Mouse (Mus musculus): ENCODE measurements around the gene Prrt1. TPM values are rescaled to one million over a fixed set of nuclear protein-coding genes. Genes with fewer than 3 reads are reported as not detected.

Prrt1 gene
- polyA plus RNA-seq, 1 experiment from 2014 or later: 2.1 TPM

DNA sequence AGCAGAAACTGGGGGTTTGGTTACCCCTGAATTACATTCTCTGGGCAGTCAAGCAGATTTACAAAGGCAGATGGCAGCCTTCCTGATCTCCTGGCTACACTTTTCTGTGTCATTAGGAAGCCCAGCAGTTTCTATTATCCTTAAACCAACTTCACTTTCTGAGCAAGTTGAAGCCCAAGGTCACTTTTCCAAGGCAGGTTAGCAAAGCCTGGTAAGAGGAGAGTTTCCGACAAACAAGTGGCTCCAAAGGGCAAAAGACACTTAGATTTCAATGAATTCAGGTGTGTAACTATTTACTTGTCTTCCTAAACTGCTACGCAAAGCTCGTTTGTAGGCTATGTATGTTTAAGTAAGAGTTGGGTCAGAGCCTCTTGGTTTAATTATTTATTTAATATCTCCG lies 14.0 kb downstream of the Prrt1 start:
- Histone ChIP-seq H3K9ac (ENCODE audit: low read length) (no peak overlapping the region), H3K27me3 (ENCODE audit: control insufficient read depth, insufficient read depth, low read length) (no peaks in the 10 kb centered on the region), H3K4me1 (ENCODE audit: control insufficient read depth, insufficient read depth, low read length) (peaks cover 28% of the 10 kb centered on the region), H3K9me3 (replicated peaks; ENCODE audit: control insufficient read depth, low read length) (no peaks in the 10 kb centered on the region; the same call in 1 of the 2 replicates), H3K36me3 (ENCODE audit: control insufficient read depth, insufficient read depth) (no peaks in the 10 kb centered on the region), H3K4me3 (ENCODE audit: low read length) (no peak overlapping the region), H3K4me2 (ENCODE audit: low read depth, low read length) (no peak overlapping the region), H3K27ac (ENCODE audit: low read length) (no peak overlapping the region)
- 87% methylated on average over 4 of the region's 4 CpGs for WGBS
- ATAC-seq (replicated peaks; ENCODE audit: extremely low read depth, insufficient read depth, low FRiP score): no peak

DNA sequence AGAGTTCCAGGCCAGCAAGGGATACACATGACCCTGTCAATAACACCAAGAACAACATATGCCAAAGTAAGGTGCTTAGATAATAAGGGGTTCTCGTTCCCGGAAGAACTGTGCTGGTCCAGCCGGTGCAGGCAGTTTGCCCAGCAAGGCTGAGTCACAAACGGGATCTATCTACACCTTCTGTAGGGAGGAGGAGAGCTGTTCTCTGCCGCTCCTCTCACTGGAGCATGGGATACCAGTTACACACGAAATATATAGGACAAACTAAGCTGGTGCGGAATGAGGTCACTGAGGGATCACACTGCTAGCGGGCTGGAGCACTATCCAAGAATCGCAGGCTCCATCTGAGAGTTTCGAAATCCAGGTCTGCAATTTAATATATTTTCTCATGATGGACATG lies 14.6 kb downstream of the Prrt1 start:
- H3K27ac ChIP-seq (ENCODE audit: low read length): no peak overlapping the region
- WGBS: 71% methylated on average over 10 of the region's 10 CpGs
- peaks cover 28% of the 10 kb centered on the region for H3K4me1 ChIP-seq (ENCODE audit: control insufficient read depth, insufficient read depth, low read length)
- ATAC-seq (replicated peaks; ENCODE audit: extremely low read depth, insufficient read depth, low FRiP score): no peak
- H3K4me2 ChIP-seq (ENCODE audit: low read depth, low read length): no peak overlapping the region
- no peak overlapping the region for H3K9ac ChIP-seq (ENCODE audit: low read length)
- no peaks in the 10 kb centered on the region; the same call in 1 of the 2 replicates for H3K9me3 ChIP-seq (replicated peaks; ENCODE audit: control insufficient read depth, low read length)
- H3K4me3 ChIP-seq (ENCODE audit: low read length): no peak overlapping the region
- H3K27me3 ChIP-seq (ENCODE audit: control insufficient read depth, insufficient read depth, low read length): no peaks in the 10 kb centered on the region
- H3K36me3 ChIP-seq (ENCODE audit: control insufficient read depth, insufficient read depth): no peaks in the 10 kb centered on the region

DNA sequence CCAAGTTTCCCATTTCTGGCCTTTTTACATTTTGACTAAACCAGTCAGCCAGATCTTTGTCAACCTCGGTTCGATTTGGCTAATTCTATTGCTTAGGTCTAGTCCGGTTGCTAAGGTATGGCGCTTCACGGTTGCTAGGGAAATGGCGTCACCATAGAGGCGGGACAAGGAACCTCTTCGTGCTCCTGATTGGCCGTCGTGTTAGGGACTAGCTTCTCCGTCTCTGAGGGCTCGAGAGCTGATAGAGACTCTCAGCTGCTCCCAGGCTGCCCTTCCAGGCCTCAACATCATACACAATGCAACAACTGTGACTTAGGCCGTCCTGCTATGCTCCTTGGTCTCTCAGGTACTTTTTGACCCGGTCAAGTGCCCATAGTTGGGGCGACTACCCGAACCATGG lies 15.3 kb downstream of the Prrt1 start, which contains the start of gene Fkbpl:
Gene Fkbpl (plus strand): TSS at position 157 of the 400 bp plus-strand sequence.
- Histone ChIP-seq H3K27me3 (ENCODE audit: control insufficient read depth, insufficient read depth, low read length) (no peaks in the 10 kb centered on the region), H3K36me3 (ENCODE audit: control insufficient read depth, insufficient read depth) (no peaks in the 10 kb centered on the region), H3K4me2 (ENCODE audit: low read depth, low read length) (peak within 1 kb of the TSS; percentile 78), H3K4me3 (ENCODE audit: low read length) (peak within 1 kb of the TSS; percentile 74), H3K9ac (ENCODE audit: low read length) (peak within 1 kb of the TSS; percentile 83), H3K27ac (ENCODE audit: low read length) (peak within 1 kb of the TSS; percentile 81), H3K4me1 (ENCODE audit: control insufficient read depth, insufficient read depth, low read length) (peaks cover 28% of the 10 kb centered on the region), H3K9me3 (replicated peaks; ENCODE audit: control insufficient read depth, low read length) (no peaks in the 10 kb centered on the region)
- ATAC-seq (replicated peaks; ENCODE audit: extremely low read depth, insufficient read depth, low FRiP score): peak; percentile 78
- WGBS: under 1% methylated on average over 16 of the region's 16 CpGs

DNA sequence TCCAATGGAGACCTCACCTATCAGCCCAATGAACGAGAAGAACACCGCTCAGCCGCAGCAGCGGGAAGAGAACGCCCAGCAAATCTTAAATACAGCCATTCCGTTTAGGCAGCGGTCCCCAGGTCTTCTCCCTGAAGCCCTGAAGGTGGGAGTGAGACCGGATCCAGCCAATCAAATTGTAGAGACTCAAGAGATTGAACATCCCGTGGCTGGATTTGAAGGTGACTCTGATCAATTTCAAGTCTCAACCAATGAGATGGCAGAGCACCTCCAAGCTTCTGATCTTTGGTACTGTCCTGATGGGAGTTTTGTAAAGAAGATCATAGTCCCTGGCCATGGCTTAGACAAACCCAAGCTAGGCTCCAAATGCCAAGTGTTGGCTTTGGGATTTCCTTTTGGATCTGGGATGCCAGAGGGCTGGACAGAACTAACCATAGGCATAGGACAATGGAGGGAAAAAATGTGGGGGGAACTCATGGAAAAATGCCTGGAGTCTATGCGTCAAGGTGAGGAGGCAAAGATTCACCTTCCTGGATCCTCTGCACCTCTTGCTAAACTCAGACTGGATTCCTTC lies 16.0 kb downstream of the Prrt1 start:
- H3K4me1 ChIP-seq (ENCODE audit: control insufficient read depth, insufficient read depth, low read length): peaks cover 27% of the 10 kb centered on the region
- H3K9me3 ChIP-seq (replicated peaks; ENCODE audit: control insufficient read depth, low read length): no peaks in the 10 kb centered on the region
- WGBS: 38% methylated on average over 10 of the region's 10 CpGs
- ATAC-seq (replicated peaks; ENCODE audit: extremely low read depth, insufficient read depth, low FRiP score): no peak
- H3K27me3 ChIP-seq (ENCODE audit: control insufficient read depth, insufficient read depth, low read length): no peaks in the 10 kb centered on the region
- H3K4me2 ChIP-seq (ENCODE audit: low read depth, low read length): peak overlapping the region; percentile 78
- H3K4me3 ChIP-seq (ENCODE audit: low read length): peak overlapping the region; percentile 74
- peak overlapping the region; percentile 83 for H3K9ac ChIP-seq (ENCODE audit: low read length)
- no peaks in the 10 kb centered on the region for H3K36me3 ChIP-seq (ENCODE audit: control insufficient read depth, insufficient read depth)
- H3K27ac ChIP-seq (ENCODE audit: low read length): 0 out of 2 replicates have a peak overlapping the region, but pooled peaks have one; percentile 37

DNA sequence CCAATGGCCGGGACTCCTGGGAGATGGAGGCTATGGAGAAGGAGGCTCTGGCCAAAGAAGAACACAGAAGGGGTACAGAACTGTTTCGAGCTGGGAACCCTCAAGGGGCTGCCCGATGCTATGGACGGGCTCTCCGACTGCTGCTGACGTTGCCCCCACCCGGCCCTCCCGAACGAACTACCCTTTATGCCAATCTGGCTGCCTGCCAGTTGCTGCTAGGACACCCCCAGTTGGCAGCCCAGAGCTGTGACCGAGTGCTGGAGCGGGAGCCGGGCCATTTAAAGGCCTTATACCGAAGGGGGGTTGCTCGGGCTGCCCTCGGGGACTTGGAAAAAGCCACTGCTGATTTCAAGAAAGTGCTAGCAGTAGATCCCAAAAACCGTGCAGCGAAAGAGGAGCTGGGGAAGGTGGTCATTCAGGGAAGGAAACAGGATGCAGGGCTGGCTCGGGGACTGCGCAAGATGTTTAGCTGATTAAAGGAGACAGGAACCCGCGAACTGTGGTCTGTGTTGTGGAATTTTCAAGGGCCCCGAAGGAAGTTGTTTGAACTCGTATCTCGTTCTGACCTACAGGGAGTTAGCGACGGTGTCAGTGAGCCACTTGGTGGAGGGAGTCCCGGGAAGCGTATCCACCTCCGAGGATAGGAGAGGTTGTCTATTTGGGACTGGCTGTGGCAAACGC lies 16.6 kb downstream of the Prrt1 start:
- Histone ChIP-seq H3K4me1 (ENCODE audit: control insufficient read depth, insufficient read depth, low read length) (peaks cover 23% of the 10 kb centered on the region), H3K27ac (ENCODE audit: low read length) (no peak overlapping the region), H3K9me3 (replicated peaks; ENCODE audit: control insufficient read depth, low read length) (no peaks in the 10 kb centered on the region), H3K4me2 (ENCODE audit: low read depth, low read length) (peak overlapping the region; percentile 11; the same call in 1 of the 2 replicates), H3K4me3 (ENCODE audit: low read length) (no peak overlapping the region), H3K27me3 (ENCODE audit: control insufficient read depth, insufficient read depth, low read length) (no peaks in the 10 kb centered on the region), H3K36me3 (ENCODE audit: control insufficient read depth, insufficient read depth) (no peaks in the 10 kb centered on the region), H3K9ac (ENCODE audit: low read length) (no peak overlapping the region)
- WGBS: 80% methylated on average over 30 of the region's 30 CpGs
- ATAC-seq (replicated peaks; ENCODE audit: extremely low read depth, insufficient read depth, low FRiP score): no peak

DNA sequence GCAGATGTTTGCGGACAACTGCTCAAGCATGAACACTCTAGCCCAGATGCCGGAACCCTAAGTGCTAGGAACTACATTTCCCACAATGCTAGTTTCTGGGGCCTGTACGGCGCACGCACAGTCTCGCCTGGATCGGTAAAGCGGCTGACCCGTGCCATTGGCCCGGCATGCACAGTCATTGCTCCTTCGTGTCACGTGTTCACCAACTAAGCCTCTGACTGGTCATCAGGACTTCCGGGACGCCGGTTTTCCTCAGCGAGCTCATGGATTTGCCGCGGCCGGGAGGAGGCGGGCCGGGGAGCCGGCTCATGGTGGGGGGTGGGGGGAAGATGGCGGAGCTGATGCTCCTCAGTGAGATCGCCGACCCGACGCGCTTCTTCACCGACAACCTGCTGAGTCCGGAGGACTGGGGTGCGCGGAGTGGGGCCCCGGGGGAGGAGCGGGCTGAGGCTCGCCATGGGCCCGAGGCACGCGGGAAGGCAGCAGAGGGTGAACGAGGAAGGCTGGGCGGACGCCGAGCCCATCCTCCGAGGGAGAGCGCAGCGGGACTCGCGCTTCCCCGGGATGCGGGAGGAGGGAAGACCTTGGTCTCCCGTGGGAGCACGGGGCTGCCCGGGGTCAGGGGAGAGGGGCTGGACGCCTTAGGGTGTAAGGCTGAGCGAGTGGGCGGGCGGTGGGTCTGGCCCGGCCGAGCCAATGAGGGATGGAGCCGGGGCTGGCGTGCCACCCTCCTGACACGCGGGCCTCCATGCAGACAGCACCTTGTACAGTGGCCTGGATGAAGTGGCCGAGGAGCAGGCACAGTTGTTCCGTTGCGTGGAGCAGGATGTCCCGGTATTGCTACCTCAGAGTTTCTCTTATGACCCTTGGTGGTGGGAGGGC lies 17.8 kb downstream of the Prrt1 start, which contains the start of gene Atf6b:
Gene Atf6b (plus strand): TSS at position 241 of the 882 bp plus-strand sequence.
- Histone ChIP-seq H3K9me3 (replicated peaks; ENCODE audit: control insufficient read depth, low read length) (no peaks in the 10 kb centered on the region), H3K4me2 (ENCODE audit: low read depth, low read length) (peak within 1 kb of the TSS; percentile 90), H3K4me3 (ENCODE audit: low read length) (peak within 1 kb of the TSS; percentile 94), H3K27ac (ENCODE audit: low read length) (peak within 1 kb of the TSS; percentile 69), H3K36me3 (ENCODE audit: control insufficient read depth, insufficient read depth) (peaks cover 7% of the 10 kb centered on the region), H3K9ac (ENCODE audit: low read length) (peak within 1 kb of the TSS; percentile 94), H3K4me1 (ENCODE audit: control insufficient read depth, insufficient read depth, low read length) (peaks cover 18% of the 10 kb centered on the region), H3K27me3 (ENCODE audit: control insufficient read depth, insufficient read depth, low read length) (no peaks in the 10 kb centered on the region)
- peak; percentile 97 for ATAC-seq (replicated peaks; ENCODE audit: extremely low read depth, insufficient read depth, low FRiP score)
- 1% methylated on average over 66 of the region's 66 CpGs for WGBS

DNA sequence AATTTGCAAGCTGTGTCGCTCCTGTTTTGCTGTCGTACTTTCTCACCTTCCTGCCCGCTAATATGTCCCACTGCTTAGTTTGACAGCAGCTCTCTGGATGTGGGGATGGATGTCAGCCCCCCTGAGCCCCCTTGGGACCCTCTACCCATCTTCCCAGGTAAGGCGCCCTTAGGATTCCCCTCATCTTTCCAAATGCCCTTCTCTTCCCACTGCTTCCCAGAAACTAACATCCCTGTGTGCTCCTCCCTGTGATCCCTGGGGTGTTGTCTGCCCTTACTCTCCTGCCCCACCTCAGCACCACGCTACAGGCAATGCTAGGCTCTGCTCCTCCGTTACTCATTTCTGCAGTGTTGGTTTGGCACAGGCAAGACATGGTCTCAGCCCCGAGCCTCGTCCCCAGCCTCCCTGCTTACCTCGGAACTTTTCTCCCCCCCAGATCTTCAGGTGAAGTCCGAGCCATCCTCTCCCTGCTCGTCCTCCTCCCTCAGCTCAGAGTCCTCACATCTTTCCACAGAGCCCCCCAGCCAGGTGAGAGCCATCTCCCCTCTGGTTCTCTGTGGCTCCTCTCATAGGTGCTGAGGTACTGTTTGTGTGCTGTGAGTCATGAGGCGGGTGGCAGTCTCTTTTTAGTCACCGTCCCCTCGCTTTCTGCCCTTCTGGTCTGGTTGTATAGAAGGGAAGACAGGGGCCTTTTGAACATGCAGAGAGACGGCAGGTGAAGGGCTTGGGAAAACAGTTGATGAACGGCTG lies 19.0 kb downstream of the Prrt1 start:
- H3K4me1 ChIP-seq (ENCODE audit: control insufficient read depth, insufficient read depth, low read length): peaks cover 18% of the 10 kb centered on the region
- peaks cover 12% of the 10 kb centered on the region for H3K36me3 ChIP-seq (ENCODE audit: control insufficient read depth, insufficient read depth)
- H3K27me3 ChIP-seq (ENCODE audit: control insufficient read depth, insufficient read depth, low read length): no peaks in the 10 kb centered on the region
- 83% methylated on average over 16 of the region's 16 CpGs for WGBS
- H3K4me3 ChIP-seq (ENCODE audit: low read length): no peak overlapping the region
- H3K9me3 ChIP-seq (replicated peaks; ENCODE audit: control insufficient read depth, low read length): no peaks in the 10 kb centered on the region
- ATAC-seq (replicated peaks; ENCODE audit: extremely low read depth, insufficient read depth, low FRiP score): no peak
- no peak overlapping the region for H3K27ac ChIP-seq (ENCODE audit: low read length)
- H3K4me2 ChIP-seq (ENCODE audit: low read depth, low read length): peak overlapping the region; percentile 90
- no peak overlapping the region for H3K9ac ChIP-seq (ENCODE audit: low read length)

DNA sequence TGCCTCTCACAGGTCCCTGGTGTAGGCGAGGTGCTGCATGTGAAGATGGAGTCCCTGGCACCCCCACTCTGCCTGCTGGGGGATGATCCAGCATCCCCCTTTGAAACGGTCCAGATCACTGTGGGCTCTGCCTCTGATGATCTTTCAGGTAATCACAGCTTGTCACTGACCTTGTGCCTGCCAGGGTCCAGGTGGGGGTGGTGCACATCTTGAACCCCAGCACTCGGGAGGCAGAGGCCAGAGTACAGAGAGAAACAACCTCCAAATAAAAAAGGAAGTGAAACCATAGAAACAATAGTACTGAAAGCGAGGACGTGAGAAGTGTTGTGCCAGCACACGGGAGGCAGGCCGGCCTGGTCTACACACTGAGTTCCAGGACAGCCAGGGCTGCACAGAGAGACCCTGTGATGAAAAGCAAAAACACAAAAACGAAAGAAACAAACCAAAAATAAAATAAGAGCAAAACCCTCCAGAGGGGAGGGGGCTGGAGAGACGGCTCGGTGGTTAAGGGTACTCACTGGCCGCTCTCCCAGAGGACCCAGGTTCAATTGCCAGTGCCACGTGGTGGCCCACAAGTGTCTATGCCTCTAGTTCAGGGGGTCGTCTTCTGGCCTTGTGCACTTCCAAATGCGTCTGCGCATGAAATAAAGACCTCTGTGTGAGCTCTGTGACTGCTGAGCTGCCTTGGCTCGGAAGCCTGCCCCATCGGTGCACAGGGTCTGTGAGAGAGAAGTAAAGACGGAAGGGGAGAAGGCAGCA lies 20.0 kb downstream of the Prrt1 start:
- H3K4me3 ChIP-seq (ENCODE audit: low read length): no peak overlapping the region
- no peak overlapping the region for H3K9ac ChIP-seq (ENCODE audit: low read length)
- H3K27me3 ChIP-seq (ENCODE audit: control insufficient read depth, insufficient read depth, low read length): no peaks in the 10 kb centered on the region
- H3K4me1 ChIP-seq (ENCODE audit: control insufficient read depth, insufficient read depth, low read length): peaks cover 18% of the 10 kb centered on the region
- H3K9me3 ChIP-seq (replicated peaks; ENCODE audit: control insufficient read depth, low read length): no peaks in the 10 kb centered on the region
- peaks cover 15% of the 10 kb centered on the region for H3K36me3 ChIP-seq (ENCODE audit: control insufficient read depth, insufficient read depth)
- H3K4me2 ChIP-seq (ENCODE audit: low read depth, low read length): no peak overlapping the region
- no peak for ATAC-seq (replicated peaks; ENCODE audit: extremely low read depth, insufficient read depth, low FRiP score)
- WGBS: 86% methylated on average over 18 of the region's 18 CpGs
- H3K27ac ChIP-seq (ENCODE audit: low read length): no peak overlapping the region
